Mouse (Mus musculus) limb, embryonic 13.5 days (tissue): ENCODE measurements around the gene Hipk3. TPM values are rescaled to one million over a fixed set of nuclear protein-coding genes. Genes with fewer than 3 reads are reported as not detected.

Experiments used
- ATAC-seq: fragments of 200-750 bp; cut with Nextera tagmentation; 2 replicates; pipeline ENCODE4 v1.8.0; 2017; ENCODE audit warnings: low read depth, moderate number of reproducible peaks, moderate TSS enrichment; ENCODE audit not compliant: low FRiP score
- H3K27ac ChIP-seq: fragments of 300-500 bp; sonication (generic); 2 replicates; pipeline ENCODE4 v1.5.1; 2015; ENCODE audit warnings: inconsistent platforms, mild to moderate bottlenecking, moderate library complexity
- H3K27me3 ChIP-seq: fragments of 300-500 bp; sonication (generic); 2 replicates; pipeline ENCODE4 v1.6.1; 2015; ENCODE audit warnings: mild to moderate bottlenecking, inconsistent platforms
- H3K36me3 ChIP-seq: fragments of 300-500 bp; sonication (generic); 2 replicates; pipeline ENCODE4 v1.6.1; 2015; ENCODE audit warnings: inconsistent platforms, mild to moderate bottlenecking, moderate library complexity
- H3K4me1 ChIP-seq: fragments of 300-500 bp; sonication (generic); 2 replicates; pipeline ENCODE4 v1.6.1; 2015; ENCODE audit warnings: inconsistent platforms
- H3K4me2 ChIP-seq: fragments of 300-500 bp; sonication (generic); replicated peaks from 2 replicates; pipeline ENCODE4 v1.6.1; 2015; ENCODE audit warnings: inconsistent platforms, mild to moderate bottlenecking, moderate library complexity
- H3K4me3 ChIP-seq: fragments of 300-500 bp; sonication (generic); 2 replicates; pipeline ENCODE4 v1.5.1; 2015; ENCODE audit warnings: moderate library complexity, mild to moderate bottlenecking, inconsistent platforms
- H3K9ac ChIP-seq: fragments of 300-500 bp; sonication (generic); 2 replicates; pipeline ENCODE4 v1.6.1; 2015; ENCODE audit warnings: mild to moderate bottlenecking, inconsistent platforms
- H3K9me3 ChIP-seq: fragments of 300-500 bp; sonication (generic); 2 replicates; pipeline ENCODE4 v1.6.1; 2016; ENCODE audit warnings: inconsistent platforms
- WGBS: fragments of 180-500 bp; shearing (Covaris S2); methylation state at CpG from one replicate; pipeline ENCODE4 v1.1.7; 2015; 5-methylcytosine and 5-hydroxymethylcytosine counted together
- polyA plus RNA-seq: library from polyadenylated mRNA; unstranded; fragments of >200 nt; fragmentation: Nextera tagmentation; extraction: Ambion mirVana; gene quantifications from 2 replicates; pipeline ENCODE4 v1.2.1, GENCODE M21; 2015

Hipk3 gene
- polyA plus RNA-seq, 1 experiment from 2014 or later, result 14.1 TPM

DNA sequence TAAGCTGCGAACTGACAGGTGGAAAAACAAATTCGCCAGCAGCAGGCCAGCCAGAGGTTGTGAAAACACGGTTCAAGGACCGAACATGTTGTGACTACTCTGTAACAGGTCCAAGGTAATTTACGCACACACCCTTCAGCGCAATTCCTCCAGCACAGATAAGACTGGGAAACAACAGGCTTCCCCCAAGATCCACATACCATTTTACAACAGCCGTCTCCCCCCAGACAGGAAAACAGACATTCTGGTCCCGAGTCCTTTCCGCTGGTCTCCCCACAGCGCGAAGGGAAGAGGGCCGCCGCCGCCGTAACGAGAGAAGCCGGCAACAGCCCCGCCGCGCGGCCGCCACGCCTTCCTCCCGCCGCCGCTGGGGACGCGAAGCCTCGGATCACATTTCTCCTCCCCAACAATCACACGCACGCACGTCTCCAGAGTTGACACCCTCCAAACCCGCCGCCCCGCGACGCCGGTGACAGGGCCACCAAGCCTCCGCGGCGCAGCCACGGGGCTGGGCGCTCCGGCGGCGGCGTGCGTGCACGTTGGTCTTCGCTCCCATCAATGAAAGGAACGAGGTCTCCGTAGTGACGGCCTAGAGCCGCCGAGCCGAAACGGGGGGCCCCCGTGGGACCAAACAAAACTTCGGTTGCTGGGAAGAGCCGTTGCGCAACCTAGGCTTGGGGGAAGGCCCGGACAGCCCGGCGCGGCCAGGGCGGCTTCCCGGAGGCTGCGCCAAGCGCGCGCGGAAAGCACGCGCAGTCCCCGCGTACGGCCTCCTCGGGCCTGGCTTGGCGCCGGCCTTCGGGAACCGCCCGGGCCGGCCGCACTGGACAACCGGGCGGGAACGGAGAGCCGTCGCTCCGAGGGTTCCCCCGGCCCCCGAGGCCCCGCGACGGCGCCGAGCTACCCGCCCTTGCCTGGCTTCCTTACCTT lies 960 bp downstream of the Hipk3 start:
- H3K4me3 ChIP-seq, result peak overlapping the region; percentile 93
- H3K27me3 ChIP-seq, result no peaks in the 10 kb centered on the region; the same call in 1 of the 2 replicates
- peak overlapping the region; percentile 99 for H3K27ac ChIP-seq
- H3K9me3 ChIP-seq, result no peaks in the 10 kb centered on the region
- H3K36me3 ChIP-seq, result no peaks in the 10 kb centered on the region
- peak overlapping the region; percentile 99 for H3K9ac ChIP-seq
- peak overlapping the region; percentile 75 for H3K4me2 ChIP-seq
- H3K4me1 ChIP-seq, result peaks cover 21% of the 10 kb centered on the region
- ATAC-seq, result peak; percentile 62
- under 1% methylated on average over 95 of the region's 99 CpGs for WGBS

DNA sequence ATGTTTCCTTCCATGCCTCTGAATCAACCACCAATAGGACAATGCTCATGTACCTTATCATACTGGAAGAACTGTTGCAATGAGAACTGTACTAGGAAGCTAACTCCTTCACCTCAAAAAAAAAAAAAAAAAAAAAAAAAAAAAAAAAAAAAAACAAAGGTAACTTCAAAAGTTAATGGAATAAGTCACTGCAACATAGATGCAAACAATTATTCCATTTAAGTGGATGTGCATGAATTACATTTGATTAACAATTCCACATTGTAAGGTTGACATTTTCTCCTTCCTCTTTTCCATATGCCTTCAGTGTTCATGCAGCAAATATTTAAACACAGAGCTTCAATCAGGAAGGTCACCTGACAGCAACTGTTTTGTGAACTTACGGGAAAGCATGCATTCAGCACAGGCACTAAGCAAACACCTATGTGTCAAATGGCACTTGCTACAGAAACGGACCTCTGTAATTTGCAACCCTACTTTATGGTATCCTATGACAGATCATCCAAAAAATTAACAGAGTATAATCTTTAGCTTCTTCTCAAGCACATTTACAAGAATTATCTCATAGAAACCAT lies 2.9 kb downstream of the Hipk3 start:
- Histone ChIP-seq H3K4me3 (no peak overlapping the region), H3K4me1 (peaks cover 14% of the 10 kb centered on the region), H3K36me3 (no peaks in the 10 kb centered on the region), H3K27ac (no peak overlapping the region), H3K9ac (no peak overlapping the region), H3K27me3 (no peaks in the 10 kb centered on the region; the same call in 1 of the 2 replicates), H3K4me2 (no peak overlapping the region), H3K9me3 (no peaks in the 10 kb centered on the region)
- 42% methylated on average over 2 of the region's 2 CpGs for WGBS
- no peak for ATAC-seq

GRCm38 (mm10) chr2:104490761-104491160 lies 3.5 kb downstream of the Hipk3 start:
- Histone ChIP-seq H3K36me3 (no peaks in the 10 kb centered on the region), H3K4me1 (peaks cover 14% of the 10 kb centered on the region), H3K9me3 (no peaks in the 10 kb centered on the region), H3K9ac (no peak overlapping the region), H3K27me3 (no peaks in the 10 kb centered on the region; the same call in 1 of the 2 replicates), H3K27ac (no peak overlapping the region), H3K4me3 (no peak overlapping the region), H3K4me2 (no peak overlapping the region)
- no peak for ATAC-seq
- WGBS, result 51% methylated on average over 2 of the region's 2 CpGs

DNA sequence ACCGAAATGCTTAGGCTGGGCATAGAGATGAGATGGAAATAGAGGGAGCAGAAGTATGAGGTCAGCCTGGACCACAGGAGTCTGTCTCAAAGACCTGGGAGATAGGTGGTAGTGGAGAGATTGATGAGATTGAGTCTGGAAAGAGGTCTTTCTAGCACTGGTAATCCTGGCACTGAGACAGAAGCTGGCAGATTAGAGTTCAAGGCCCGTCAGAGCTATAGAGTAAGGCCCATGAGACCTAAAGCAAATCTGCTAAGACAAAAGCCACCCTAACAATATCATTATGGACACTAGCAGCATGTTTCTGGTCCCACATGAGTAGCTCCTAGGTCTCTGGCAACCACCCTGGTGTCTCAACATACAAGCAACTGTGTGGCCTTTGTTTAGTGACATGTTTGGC lies 4.4 kb downstream of the Hipk3 start:
- Histone ChIP-seq H3K4me3 (no peak overlapping the region), H3K9ac (no peak overlapping the region), H3K4me1 (peaks cover 6% of the 10 kb centered on the region), H3K36me3 (no peaks in the 10 kb centered on the region), H3K27ac (no peak overlapping the region), H3K9me3 (no peaks in the 10 kb centered on the region), H3K4me2 (no peak overlapping the region), H3K27me3 (no peaks in the 10 kb centered on the region)
- ATAC-seq, result no peak
- WGBS, result 96% methylated on average over 2 of the region's 2 CpGs

DNA sequence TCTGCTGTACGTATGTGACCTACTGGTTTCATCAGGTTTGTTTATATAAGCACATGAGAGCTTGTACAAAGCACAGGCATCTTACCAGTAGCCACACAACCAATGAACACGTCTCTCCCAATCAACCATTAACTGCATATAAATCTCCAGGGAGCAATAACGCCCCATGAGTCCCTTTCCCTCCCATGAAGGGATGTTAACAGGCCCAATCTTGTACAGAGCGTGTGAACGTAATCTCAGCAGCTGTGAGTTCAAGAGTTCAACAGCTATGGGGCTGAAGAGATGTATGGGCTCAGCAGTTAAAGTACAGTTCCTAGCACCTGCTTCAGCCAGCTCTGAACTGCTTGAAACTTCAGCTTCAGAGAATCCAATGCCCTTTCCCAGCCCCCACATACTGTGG lies 9.8 kb downstream of the Hipk3 start:
- WGBS, result 25% methylated on average over 5 of the region's 5 CpGs
- ATAC-seq, result peak; percentile 66; the same call in 1 of the 2 replicates
- no peaks in the 10 kb centered on the region for H3K27me3 ChIP-seq

DNA sequence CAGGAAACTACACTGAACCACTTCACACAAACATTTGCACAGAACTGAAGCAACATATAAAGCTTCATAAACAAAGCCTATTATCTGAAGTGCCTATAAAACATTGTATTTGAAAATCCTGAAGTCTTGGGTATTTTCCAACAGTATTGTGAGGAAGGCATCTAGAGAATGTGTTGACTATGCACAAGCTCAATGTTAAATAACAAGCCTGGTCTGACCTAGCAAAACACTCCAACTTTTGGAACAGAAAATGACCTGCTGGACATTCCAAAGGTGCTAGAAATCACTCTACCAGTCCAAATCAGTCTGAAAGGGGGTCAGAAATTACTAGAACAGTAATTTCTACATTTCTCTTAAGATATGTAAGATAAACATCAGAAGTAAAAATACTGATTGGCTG lies 12.1 kb downstream of the Hipk3 start:
- no peak overlapping the region for H3K4me2 ChIP-seq
- ATAC-seq, result no peak
- no peaks in the 10 kb centered on the region for H3K27me3 ChIP-seq
- peaks cover 6% of the 10 kb centered on the region for H3K4me1 ChIP-seq
- H3K27ac ChIP-seq, result no peak overlapping the region
- H3K9ac ChIP-seq, result no peak overlapping the region
- H3K4me3 ChIP-seq, result no peak overlapping the region
- H3K36me3 ChIP-seq, result no peaks in the 10 kb centered on the region
- H3K9me3 ChIP-seq, result no peaks in the 10 kb centered on the region

More for the DNA sequence above, 9.8 kb downstream of the Hipk3 start:
- no peak overlapping the region for H3K9ac ChIP-seq
- H3K27ac ChIP-seq, result no peak overlapping the region
- H3K4me3 ChIP-seq, result no peak overlapping the region
- no peaks in the 10 kb centered on the region for H3K9me3 ChIP-seq
- no peaks in the 10 kb centered on the region for H3K36me3 ChIP-seq
- peaks cover 6% of the 10 kb centered on the region for H3K4me1 ChIP-seq
- no peak overlapping the region for H3K4me2 ChIP-seq

- Histone ChIP-seq H3K4me1 (no peaks in the 10 kb centered on the region), H3K9ac (no peak overlapping the region), H3K4me2 (no peak overlapping the region), H3K9me3 (no peaks in the 10 kb centered on the region), H3K27me3 (no peaks in the 10 kb centered on the region), H3K27ac (no peak overlapping the region), H3K4me3 (no peak overlapping the region), H3K36me3 (no peaks in the 10 kb centered on the region)
- WGBS, result 91% methylated on average over 4 of the region's 4 CpGs
- no peak for ATAC-seq
Measured at GRCm38 (mm10) chr2:104479054-104479453, 15.2 kb downstream of the Hipk3 start.

GRCm38 (mm10) chr2:104477398-104478015 lies 16.7 kb downstream of the Hipk3 start:
- Histone ChIP-seq H3K27ac (no peak overlapping the region), H3K36me3 (no peaks in the 10 kb centered on the region), H3K4me1 (no peaks in the 10 kb centered on the region), H3K4me3 (no peak overlapping the region), H3K9me3 (no peaks in the 10 kb centered on the region), H3K4me2 (no peak overlapping the region), H3K9ac (no peak overlapping the region), H3K27me3 (no peaks in the 10 kb centered on the region)
- no peak for ATAC-seq
- 76% methylated on average over 2 of the region's 2 CpGs for WGBS

GRCm38 (mm10) chr2:104472056-104472455 lies 22.2 kb downstream of the Hipk3 start:
- no peak overlapping the region for H3K4me2 ChIP-seq
- H3K9me3 ChIP-seq, result no peaks in the 10 kb centered on the region
- ATAC-seq, result no peak
- peaks cover 7% of the 10 kb centered on the region for H3K4me1 ChIP-seq
- H3K36me3 ChIP-seq, result peaks cover 10% of the 10 kb centered on the region
- WGBS, result 64% methylated on average over 6 of the region's 6 CpGs
- H3K27ac ChIP-seq, result no peak overlapping the region
- H3K4me3 ChIP-seq, result no peak overlapping the region
- no peak overlapping the region for H3K9ac ChIP-seq
- no peaks in the 10 kb centered on the region for H3K27me3 ChIP-seq

DNA sequence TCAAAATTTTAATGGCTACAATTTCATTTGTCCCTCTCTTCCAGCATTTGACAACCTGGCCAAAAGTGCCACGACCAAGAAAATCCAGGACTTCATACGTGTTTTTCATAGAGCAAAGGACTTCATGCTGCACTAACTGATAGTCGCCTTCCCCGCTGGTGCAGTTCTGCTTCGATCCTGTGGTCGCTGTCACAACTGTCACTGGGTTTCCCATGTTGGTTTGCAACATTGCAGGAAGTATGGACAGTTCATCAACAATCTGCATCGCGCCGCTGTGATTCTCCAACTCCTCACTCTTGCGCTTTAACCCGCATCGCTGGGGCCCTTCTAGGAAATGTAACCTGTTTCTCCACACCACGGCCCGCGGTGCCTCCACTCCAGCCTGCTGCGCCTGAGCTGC lies 23.1 kb downstream of the Hipk3 start:
- peaks cover 16% of the 10 kb centered on the region for H3K4me1 ChIP-seq
- H3K4me2 ChIP-seq, result no peak overlapping the region
- no peaks in the 10 kb centered on the region for H3K9me3 ChIP-seq
- ATAC-seq, result no peak
- H3K9ac ChIP-seq, result no peak overlapping the region
- H3K27ac ChIP-seq, result no peak overlapping the region
- no peak overlapping the region for H3K4me3 ChIP-seq
- H3K27me3 ChIP-seq, result no peaks in the 10 kb centered on the region
- peaks cover 10% of the 10 kb centered on the region for H3K36me3 ChIP-seq
- WGBS, result 94% methylated on average over 16 of the region's 16 CpGs

DNA sequence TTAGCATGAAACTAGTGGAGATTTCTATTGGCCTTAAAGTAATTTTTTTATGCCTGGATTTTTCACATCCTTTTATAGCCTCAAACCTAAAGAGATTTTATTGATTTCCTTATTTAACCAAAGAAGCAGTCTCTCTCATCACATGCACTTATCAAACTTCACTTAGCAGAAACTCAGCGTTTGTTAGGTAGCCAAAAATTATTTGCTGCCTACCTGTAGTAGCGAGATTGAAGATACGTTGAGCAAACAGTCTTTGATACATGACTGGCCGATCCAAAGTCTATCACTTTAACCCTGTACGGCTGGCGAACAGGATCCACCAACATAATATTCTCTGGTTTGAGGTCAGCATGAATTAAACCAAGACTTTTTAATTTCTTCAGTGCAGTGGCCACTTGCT lies 23.7 kb downstream of the Hipk3 start:
- WGBS, result 93% methylated on average over 6 of the region's 6 CpGs
- H3K27me3 ChIP-seq, result no peaks in the 10 kb centered on the region
- ATAC-seq, result no peak
- H3K4me3 ChIP-seq, result no peak overlapping the region
- no peak overlapping the region for H3K9ac ChIP-seq
- peaks cover 10% of the 10 kb centered on the region for H3K36me3 ChIP-seq
- H3K9me3 ChIP-seq, result no peaks in the 10 kb centered on the region
- no peak overlapping the region for H3K4me2 ChIP-seq
- H3K4me1 ChIP-seq, result peaks cover 18% of the 10 kb centered on the region
- no peak overlapping the region for H3K27ac ChIP-seq

- Histone ChIP-seq H3K4me2 (no peak overlapping the region), H3K9me3 (no peaks in the 10 kb centered on the region), H3K4me1 (peaks cover 18% of the 10 kb centered on the region), H3K4me3 (no peak overlapping the region), H3K9ac (no peak overlapping the region), H3K36me3 (peaks cover 10% of the 10 kb centered on the region), H3K27ac (no peak overlapping the region), H3K27me3 (no peaks in the 10 kb centered on the region)
- WGBS, result 71% methylated on average over 5 of the region's 5 CpGs
- no peak for ATAC-seq
Measured at GRCm38 (mm10) chr2:104468419-104468818, 25.8 kb downstream of the Hipk3 start.
